Mouse (Mus musculus): Measurements from ENCODE around the gene Fam107a.

DNA sequence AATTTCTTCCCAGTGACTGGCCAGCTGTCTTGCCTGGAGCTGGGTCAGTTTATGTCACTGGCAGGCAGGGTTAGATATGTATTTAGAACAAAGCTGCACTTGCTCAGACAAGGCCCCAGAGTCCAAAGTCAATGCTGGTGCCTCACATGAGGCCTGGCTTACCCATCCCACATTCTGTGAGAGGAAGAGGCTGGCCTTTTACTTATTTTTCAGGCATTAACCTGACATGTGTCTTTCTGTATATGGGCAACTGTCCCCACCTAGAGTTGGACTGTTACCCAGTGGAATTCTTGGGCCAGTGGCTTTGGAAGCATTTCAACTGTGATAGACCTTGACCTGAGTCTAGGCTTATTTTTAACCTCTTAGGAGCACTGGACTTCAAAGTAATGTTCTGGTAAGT lies 9.1 kb upstream of the Fam107a start:
- no peak for TF ChIP-seq POLR2A (IDR thresholded peaks at IDR 0.05; ENCODE audit: borderline replicate concordance, low read depth, low read length)
- TF ChIP-seq CTCF (IDR thresholded peaks at IDR 0.05; ENCODE audit: low read depth, low read length), result no peak

All from bone marrow macrophage, adult 2 months (primary cell).